Mouse (Mus musculus) right cerebral cortex, adult 2 months (tissue): ENCODE measurements at regions not wholly inside any gene's neighbourhood (a gene's known extent, or its start where the extent isn't known, plus 50 kb on each side); places are given as distances from the start of the nearest gene placed in this dataset.

Experiments used
- DNase-seq, 2 experiments: peaks; one replicate each; pipeline ENCODE4 v3.0.0; 2021 to 2022; ENCODE audit warnings: low spot score in 2 of 2

GRCm38 (mm10) chr16:47754671-47755070 is 528.9 kb upstream of the Dppa4 start:
- DNase-seq, result no peak

GRCm38 (mm10) chr16:47758296-47758695 is 525.2 kb upstream of the Dppa4 start:
- no peak for DNase-seq

- DNase-seq, result peak; percentile 16 to 26
Observed at GRCm38 (mm10) chr16:47765742-47766141, 517.8 kb upstream of the Dppa4 start.

GRCm38 (mm10) chr16:47788515-47788914 is 495.0 kb upstream of the Dppa4 start:
- no peak for DNase-seq

- DNase-seq, result no peak
Observed at GRCm38 (mm10) chr16:47790666-47791065, 492.9 kb upstream of the Dppa4 start.

- DNase-seq, result no peak
Observed at GRCm38 (mm10) chr16:47791456-47791855, 492.1 kb upstream of the Dppa4 start.

- DNase-seq, result no peak
Observed at GRCm38 (mm10) chr16:47798838-47799237, 484.7 kb upstream of the Dppa4 start.

- DNase-seq, result no peak
Observed at GRCm38 (mm10) chr16:47843169-47843568, 440.4 kb upstream of the Dppa4 start.

GRCm38 (mm10) chr16:47851631-47852030 is 431.9 kb upstream of the Dppa4 start:
- no peak for DNase-seq

- no peak for DNase-seq
Observed at GRCm38 (mm10) chr16:47859840-47860239, 423.7 kb upstream of the Dppa4 start.

- DNase-seq, result no peak
Observed at GRCm38 (mm10) chr16:47875258-47875657, 408.3 kb upstream of the Dppa4 start.

- DNase-seq, result peak in 1 of 2 experiments; percentile 32
Observed at GRCm38 (mm10) chr16:47883476-47883875, 400.1 kb upstream of the Dppa4 start.

- DNase-seq, result no peak
Observed at GRCm38 (mm10) chr16:47887019-47887418, 396.5 kb upstream of the Dppa4 start.

- DNase-seq, result no peak
Observed at GRCm38 (mm10) chr16:47900785-47901184, 382.7 kb upstream of the Dppa4 start.

GRCm38 (mm10) chr16:47938000-47938399 is 345.5 kb upstream of the Dppa4 start:
- no peak for DNase-seq
